ENCODE assay signal across 8 mouse cellular contexts in the genomic region with DNA sequence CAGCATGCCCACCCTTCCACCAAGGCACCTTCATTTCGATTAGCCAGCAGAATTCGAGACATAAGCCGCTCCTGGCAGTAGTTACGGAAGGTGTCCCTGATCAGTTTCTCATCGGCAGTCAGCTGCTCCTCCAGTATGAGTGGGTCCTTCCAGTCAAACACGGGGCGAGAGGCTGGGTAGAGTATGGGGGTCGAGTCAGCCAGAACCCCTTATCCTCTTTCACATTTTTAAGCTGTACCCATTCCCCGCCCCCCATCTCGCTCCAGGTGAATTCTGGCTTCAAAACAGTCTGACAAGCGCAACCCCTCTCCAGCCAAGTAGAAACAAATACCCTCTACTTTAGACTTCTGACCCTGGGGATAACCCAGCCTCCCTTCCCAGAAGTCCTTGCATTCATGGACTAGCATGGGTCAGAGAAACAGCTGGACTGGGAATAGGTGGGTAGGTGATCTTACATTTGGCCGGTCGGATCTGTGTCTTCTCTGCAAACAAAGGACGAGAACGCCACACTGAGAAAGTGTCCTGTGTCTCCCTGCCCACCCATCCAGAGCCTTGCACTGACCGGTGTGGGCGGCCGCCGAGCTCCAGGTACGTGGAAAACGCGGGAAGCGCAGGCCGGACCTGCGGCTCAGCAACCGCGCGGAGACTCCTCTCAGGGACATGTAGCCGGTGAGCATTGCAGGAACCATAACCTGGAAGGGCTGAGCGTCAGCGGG. TPM values are rescaled to one million over a fixed set of nuclear protein-coding genes. Genes with fewer than 3 reads are reported as not detected.
DNase-seq lines count a peak whose midpoint lies in the region; ATAC-seq and TF ChIP-seq lines count a peak whose summit lies in the region.

No protein-coding gene starts in this region.

- TF ChIP-seq CTCF in kidney, adult 2 months (conservative IDR thresholded peaks at IDR 0.05; ENCODE audit: insufficient read depth, insufficient read length, low read depth, low read length), result no peak

- H3K4me3 ChIP-seq in heart, embryonic 13.5 days, result peak overlapping the region; percentile 68
- H3K4me3 ChIP-seq in embryonic facial prominence, embryonic 12.5 days, result peak overlapping the region; percentile 82
- peak overlapping the region; percentile 94 for H3K4me3 ChIP-seq in kidney, adult 2 months (ENCODE audit: insufficient read depth, low read depth, low read length)
- H3K4me3 ChIP-seq in midbrain, embryonic 13.5 days (replicated peaks), result peak overlapping the region; percentile 57

- peak overlapping the region; percentile 85 for H3K9ac ChIP-seq in heart, embryonic 13.5 days
- peak overlapping the region; percentile 76 for H3K9ac ChIP-seq in embryonic facial prominence, embryonic 12.5 days
- peak overlapping the region; percentile 76 for H3K9ac ChIP-seq in midbrain, embryonic 13.5 days (replicated peaks)

- no peak for TF ChIP-seq POLR2A in kidney, adult 2 months (IDR thresholded peaks at IDR 0.05; ENCODE audit: low read depth, low read length)

- no peak overlapping the region; the same call in 1 of the 2 replicates for H3K27ac ChIP-seq in heart, embryonic 13.5 days (replicated peaks)
- H3K27ac ChIP-seq in embryonic facial prominence, embryonic 12.5 days, result no peak overlapping the region
- peak overlapping the region; percentile 83 for H3K27ac ChIP-seq in kidney, adult 2 months (ENCODE audit: insufficient read depth, low read depth, low read length)
- peak overlapping the region; percentile 10; the same call in 1 of the 2 replicates for H3K27ac ChIP-seq in midbrain, embryonic 13.5 days

- ATAC-seq in heart, embryonic 13.5 days (ENCODE audit: extremely low read depth, insufficient number of reproducible peaks, low FRiP score, low TSS enrichment), result no peak
- peak; percentile 23; the same call in 1 of the 2 replicates for ATAC-seq in embryonic facial prominence, embryonic 12.5 days (ENCODE audit: insufficient number of reproducible peaks, insufficient read depth, low FRiP score, low TSS enrichment)
- peak; percentile 71 for ATAC-seq in midbrain, embryonic 13.5 days

- WGBS in heart, embryonic 13.5 days, result 11% methylated on average over 31 of the region's 31 CpGs
- WGBS in embryonic facial prominence, embryonic 12.5 days, result 11% methylated on average over 31 of the region's 31 CpGs
- WGBS in kidney, adult 2 months, result 7% methylated on average over 31 of the region's 31 CpGs
- 10% methylated on average over 31 of the region's 31 CpGs for WGBS in midbrain, embryonic 13.5 days

- DNase-seq in heart, adult 8-10 months (ENCODE audit: low spot score), result no peak
- DNase-seq in kidney, adult 2 months, result peak; percentile 85
- DNase-seq in adrenal gland, postnatal 14 days, result no peak
- DNase-seq in right cerebral cortex, postnatal 36 days (ENCODE audit: low spot score in 2 of 2), result no peak
- DNase-seq in adrenal gland, adult 2 months, result no peak

- no peaks in the 10 kb centered on the region for H3K9me3 ChIP-seq in heart, embryonic 13.5 days
- H3K9me3 ChIP-seq in embryonic facial prominence, embryonic 12.5 days, result no peaks in the 10 kb centered on the region
- no peaks in the 10 kb centered on the region for H3K9me3 ChIP-seq in midbrain, embryonic 13.5 days

- no peaks in the 10 kb centered on the region for H3K27me3 ChIP-seq in heart, embryonic 13.5 days (replicated peaks)
- no peaks in the 10 kb centered on the region for H3K27me3 ChIP-seq in embryonic facial prominence, embryonic 12.5 days
- H3K27me3 ChIP-seq in kidney, adult 2 months (replicated peaks; ENCODE audit: control insufficient read depth, insufficient read depth, low read length), result no peaks in the 10 kb centered on the region
- H3K27me3 ChIP-seq in midbrain, embryonic 13.5 days, result no peaks in the 10 kb centered on the region

- peaks cover 18% of the 10 kb centered on the region for H3K4me1 ChIP-seq in heart, embryonic 13.5 days
- peaks cover 10% of the 10 kb centered on the region for H3K4me1 ChIP-seq in embryonic facial prominence, embryonic 12.5 days
- no peaks in the 10 kb centered on the region; the same call in 1 of the 2 replicates for H3K4me1 ChIP-seq in kidney, adult 2 months (ENCODE audit: control insufficient read depth, insufficient read depth, low read length)
- H3K4me1 ChIP-seq in midbrain, embryonic 13.5 days (replicated peaks), result peaks cover 19% of the 10 kb centered on the region

- H3K4me2 ChIP-seq in heart, embryonic 13.5 days, result peak overlapping the region; percentile 77
- peak overlapping the region; percentile 89 for H3K4me2 ChIP-seq in embryonic facial prominence, embryonic 12.5 days (replicated peaks)
- H3K4me2 ChIP-seq in midbrain, embryonic 13.5 days (replicated peaks), result peak overlapping the region; percentile 71

- H3K36me3 ChIP-seq in heart, embryonic 13.5 days, result peaks cover 22% of the 10 kb centered on the region
- H3K36me3 ChIP-seq in embryonic facial prominence, embryonic 12.5 days, result peaks cover 30% of the 10 kb centered on the region
- H3K36me3 ChIP-seq in kidney, adult 2 months (ENCODE audit: control insufficient read depth, insufficient read depth, low read length), result peaks cover 4% of the 10 kb centered on the region; the same call in 1 of the 2 replicates
- peaks cover 28% of the 10 kb centered on the region for H3K36me3 ChIP-seq in midbrain, embryonic 13.5 days

RNA-seq across cellular contexts. Expression of a gene that starts 0.6 kb away (rescaled TPM):
- polyA plus RNA-seq in heart, embryonic 13.5 days (2015; fragmentation: Nextera tagmentation; extraction: Ambion mirVana), result 31.0 and 37.5 TPM in 2 replicates
- 10 to 100 TPM; 77.8 to 99.2 (median 86.0) TPM for total RNA-seq in heart, adult 8-10 months (2022)
- 44.3 and 45.2 TPM in 2 replicates for polyA plus RNA-seq in embryonic facial prominence, embryonic 12.5 days (2016; fragmentation: Nextera tagmentation; extraction: Ambion mirVana)
- 700 TPM in 2 replicates for polyA plus RNA-seq in kidney, adult 2 months (2012; rRNA removed)
- 31.7 and 34.3 TPM in 2 replicates for polyA plus RNA-seq in midbrain, embryonic 13.5 days (2015; fragmentation: Nextera tagmentation; extraction: Ambion mirVana)
- 55.4 and 84.8 TPM in 2 replicates for total RNA-seq in adrenal gland, postnatal 14 days (2021)
- total RNA-seq in adrenal gland, adult 2 months (2021), result 10 to 100 TPM; 50.1 to 59.0 TPM
- polyA plus RNA-seq in adrenal gland, adult 2 months (2012; rRNA removed), result 652 and 657 TPM in 2 replicates

RNA-seq across cellular contexts. Expression of a gene that starts 8.6 kb away (rescaled TPM):
- polyA plus RNA-seq in heart, embryonic 13.5 days (2015; fragmentation: Nextera tagmentation; extraction: Ambion mirVana), result 4.9 and 15.6 TPM in 2 replicates
- not detected for total RNA-seq in heart, adult 8-10 months (2022)
- 4.7 and 5.4 TPM in 2 replicates for polyA plus RNA-seq in embryonic facial prominence, embryonic 12.5 days (2016; fragmentation: Nextera tagmentation; extraction: Ambion mirVana)
- polyA plus RNA-seq in kidney, adult 2 months (2012; rRNA removed), result 3.2 and 6.0 TPM in 2 replicates
- polyA plus RNA-seq in midbrain, embryonic 13.5 days (2015; fragmentation: Nextera tagmentation; extraction: Ambion mirVana), result 0.55 and 0.97 TPM in 2 replicates
- total RNA-seq in adrenal gland, postnatal 14 days (2021), result 0.56 and 5.1 TPM in 2 replicates
- total RNA-seq in adrenal gland, adult 2 months (2021), result under 1 TPM; 0.17 to 0.23 TPM
- 0.41 and 0.61 TPM in 2 replicates for polyA plus RNA-seq in adrenal gland, adult 2 months (2012; rRNA removed)

RNA-seq across cellular contexts. Expression of a gene that starts 15.2 kb away (rescaled TPM):
- polyA plus RNA-seq in heart, embryonic 13.5 days (2015; fragmentation: Nextera tagmentation; extraction: Ambion mirVana), result 5.3 and 5.9 TPM in 2 replicates
- total RNA-seq in heart, adult 8-10 months (2022), result 10 to 100 TPM in 3 of 4 experiments, 1 to 10 TPM in 1; 7.9 to 15.7 (median 12.3) TPM
- polyA plus RNA-seq in embryonic facial prominence, embryonic 12.5 days (2016; fragmentation: Nextera tagmentation; extraction: Ambion mirVana), result 14.8 and 15.4 TPM in 2 replicates
- polyA plus RNA-seq in kidney, adult 2 months (2012; rRNA removed), result 19.0 and 20.1 TPM in 2 replicates
- 6.0 and 6.2 TPM in 2 replicates for polyA plus RNA-seq in midbrain, embryonic 13.5 days (2015; fragmentation: Nextera tagmentation; extraction: Ambion mirVana)
- total RNA-seq in adrenal gland, postnatal 14 days (2021), result 8.3 and 11.0 TPM in 2 replicates
- total RNA-seq in adrenal gland, adult 2 months (2021), result 10 to 100 TPM; 10.9 to 17.5 TPM
- 12.1 and 13.3 TPM in 2 replicates for polyA plus RNA-seq in adrenal gland, adult 2 months (2012; rRNA removed)

RNA-seq across cellular contexts. Expression of a gene that starts 21.2 kb away (rescaled TPM):
- polyA plus RNA-seq in heart, embryonic 13.5 days (2015; fragmentation: Nextera tagmentation; extraction: Ambion mirVana), result 37.2 and 38.5 TPM in 2 replicates
- 1 to 10 TPM; 2.2 to 5.9 (median 4.1) TPM for total RNA-seq in heart, adult 8-10 months (2022)
- 84.1 and 91.7 TPM in 2 replicates for polyA plus RNA-seq in embryonic facial prominence, embryonic 12.5 days (2016; fragmentation: Nextera tagmentation; extraction: Ambion mirVana)
- 0.87 and 1.7 TPM in 2 replicates for polyA plus RNA-seq in kidney, adult 2 months (2012; rRNA removed)
- 23.6 and 24.8 TPM in 2 replicates for polyA plus RNA-seq in midbrain, embryonic 13.5 days (2015; fragmentation: Nextera tagmentation; extraction: Ambion mirVana)
- total RNA-seq in adrenal gland, postnatal 14 days (2021), result 17.4 and 17.6 TPM in 2 replicates
- total RNA-seq in adrenal gland, adult 2 months (2021), result 1 to 10 TPM; 8.0 to 8.7 TPM
- polyA plus RNA-seq in adrenal gland, adult 2 months (2012; rRNA removed), result 0.80 and 2.1 TPM in 2 replicates

RNA-seq across cellular contexts. Expression of a gene that starts 36.4 kb away (rescaled TPM):
- 58.3 and 63.1 TPM in 2 replicates for polyA plus RNA-seq in heart, embryonic 13.5 days (2015; fragmentation: Nextera tagmentation; extraction: Ambion mirVana)
- total RNA-seq in heart, adult 8-10 months (2022), result 10 to 100 TPM; 19.9 to 24.6 (median 22.9) TPM
- polyA plus RNA-seq in embryonic facial prominence, embryonic 12.5 days (2016; fragmentation: Nextera tagmentation; extraction: Ambion mirVana), result 106 and 108 TPM in 2 replicates
- 37.5 and 37.6 TPM in 2 replicates for polyA plus RNA-seq in kidney, adult 2 months (2012; rRNA removed)
- 113 and 122 TPM in 2 replicates for polyA plus RNA-seq in midbrain, embryonic 13.5 days (2015; fragmentation: Nextera tagmentation; extraction: Ambion mirVana)
- 55.2 and 63.4 TPM in 2 replicates for total RNA-seq in adrenal gland, postnatal 14 days (2021)
- total RNA-seq in adrenal gland, adult 2 months (2021), result 10 to 100 TPM; 61.6 to 69.3 TPM
- polyA plus RNA-seq in adrenal gland, adult 2 months (2012; rRNA removed), result 45.3 and 51.4 TPM in 2 replicates

Comparison
In these comparisons a context has a peak if more than half of its experiments do, and no peak if none do; other contexts are left out.
1. H3K27ac ChIP-seq: peak in kidney, adult 2 months (single experiment) and midbrain, embryonic 13.5 days (single experiment); none in heart, embryonic 13.5 days (single experiment) and embryonic facial prominence, embryonic 12.5 days (single experiment).
2. RNA of a gene that starts 0.6 kb away (polyA plus RNA-seq): 700 TPM in kidney, adult 2 months and 652 to 657 TPM in adrenal gland, adult 2 months; 44.3 to 45.2 TPM in embryonic facial prominence, embryonic 12.5 days, 31.7 to 34.3 TPM in midbrain, embryonic 13.5 days and 31.0 to 37.5 TPM in heart, embryonic 13.5 days; every median in the first group is over 10 times any median in the second.
3. Peak in every context shown above with its lines, with median percentiles within 50 percentile points of each other: H3K4me2 ChIP-seq, H3K4me3 ChIP-seq and H3K9ac ChIP-seq.